Mouse (Mus musculus) myocyte (in vitro differentiated cells): ENCODE results near the gene Srcap.

Source experiments
- MYOD1 ChIP-seq, 3 experiments: IDR thresholded peaks; one replicate each; pipeline ENCODE4 v1.6.1; 2011; ENCODE audit warnings: control low read depth in 2 of 3, low read depth in 2 of 3, mild to moderate bottlenecking in 2 of 3, moderate library complexity in 1 of 3; ENCODE audit not compliant: insufficient read length in 2 of 3, control insufficient read depth in 1 of 3
- MYOG ChIP-seq, 3 experiments: IDR thresholded peaks; one replicate each; pipeline ENCODE4 v1.6.1; 2011; ENCODE audit warnings: control low read depth in 2 of 3, low read depth in 2 of 3, mild to moderate bottlenecking in 2 of 3; ENCODE audit not compliant: insufficient read length in 2 of 3, control insufficient read depth in 1 of 3, insufficient read depth in 1 of 3
- POLR2A ChIP-seq: IDR thresholded peaks from one replicate; pipeline ENCODE4 v1.6.1; 2011; ENCODE audit warnings: low read depth, mild to moderate bottlenecking, control low read depth, moderate library complexity; ENCODE audit not compliant: insufficient read length
- POLR2AphosphoS2 ChIP-seq: IDR thresholded peaks from one replicate; pipeline ENCODE4 v1.6.1; 2011; ENCODE audit warnings: low read depth, control low read depth; ENCODE audit not compliant: insufficient read length
- SRF ChIP-seq: IDR thresholded peaks from one replicate; pipeline ENCODE4 v1.6.1; 2011; ENCODE audit warnings: low read depth; ENCODE audit not compliant: control insufficient read depth, insufficient read length
- TCF3 ChIP-seq: IDR thresholded peaks from one replicate; pipeline ENCODE4 v1.6.1; 2011; ENCODE audit warnings: low read depth, control low read depth; ENCODE audit not compliant: insufficient read length

DNA sequence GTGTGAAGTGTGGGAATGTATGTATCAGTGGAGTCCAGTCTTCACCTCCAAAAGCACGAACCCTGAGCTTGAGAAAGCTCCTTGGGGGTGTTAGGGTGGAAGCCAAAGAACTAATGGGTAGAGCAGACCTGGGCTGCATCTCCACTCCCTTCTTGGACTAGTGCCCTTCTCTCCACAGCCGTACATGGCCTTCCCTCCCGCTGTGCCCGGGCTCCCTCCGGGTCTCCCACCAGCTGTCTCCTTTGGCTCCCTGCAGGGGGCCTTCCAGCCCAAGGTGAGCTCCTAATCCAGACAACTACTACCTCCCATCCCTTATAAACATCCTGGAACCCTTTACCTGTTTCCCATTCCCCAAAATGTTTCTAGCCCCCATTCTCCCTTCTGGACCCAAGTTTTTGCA is 26.4 kb upstream of the Srcap start:
- TF ChIP-seq POLR2A (no peak), MYOD1 (IDR thresholded peaks at IDR 0.05; ENCODE audit: control insufficient read depth in 1 of 3, insufficient read length in 2 of 3, low read depth in 2 of 3) (no peak), POLR2AphosphoS2 (no peak), TCF3 (no peak), SRF (no peak), MYOG (IDR thresholded peaks at IDR 0.05; ENCODE audit: control insufficient read depth in 1 of 3, insufficient read depth in 1 of 3, insufficient read length in 2 of 3, low read depth in 2 of 3) (no peak)
